Mouse (Mus musculus): ENCODE measurements at regions not wholly inside any gene's neighbourhood (a gene's known extent, or its start where the extent isn't known, plus 50 kb on each side); places are given as distances from the start of the nearest gene placed in this dataset.

DNA sequence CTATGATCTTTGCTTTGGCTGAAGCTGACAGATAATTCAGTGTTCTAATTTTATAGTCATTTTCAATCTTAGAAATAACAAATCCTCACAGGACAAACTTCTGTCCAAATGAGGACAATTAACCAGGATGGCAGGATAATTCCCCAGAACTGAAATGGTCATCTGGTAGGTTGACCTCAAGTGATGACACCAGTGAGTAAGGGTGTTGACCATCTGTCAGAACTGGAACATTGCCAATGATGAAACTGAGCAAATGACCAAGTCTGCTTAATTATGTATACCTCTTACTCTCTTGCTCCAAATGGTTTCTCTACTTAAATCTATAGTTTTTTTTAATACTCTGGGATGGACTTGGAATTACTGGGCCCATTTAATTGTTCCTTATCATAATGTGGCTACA, 1336.9 kb upstream of the Tenm3 start:
- no peak for DNase-seq (ENCODE audit: low spot score in 2 of 2)

DNA sequence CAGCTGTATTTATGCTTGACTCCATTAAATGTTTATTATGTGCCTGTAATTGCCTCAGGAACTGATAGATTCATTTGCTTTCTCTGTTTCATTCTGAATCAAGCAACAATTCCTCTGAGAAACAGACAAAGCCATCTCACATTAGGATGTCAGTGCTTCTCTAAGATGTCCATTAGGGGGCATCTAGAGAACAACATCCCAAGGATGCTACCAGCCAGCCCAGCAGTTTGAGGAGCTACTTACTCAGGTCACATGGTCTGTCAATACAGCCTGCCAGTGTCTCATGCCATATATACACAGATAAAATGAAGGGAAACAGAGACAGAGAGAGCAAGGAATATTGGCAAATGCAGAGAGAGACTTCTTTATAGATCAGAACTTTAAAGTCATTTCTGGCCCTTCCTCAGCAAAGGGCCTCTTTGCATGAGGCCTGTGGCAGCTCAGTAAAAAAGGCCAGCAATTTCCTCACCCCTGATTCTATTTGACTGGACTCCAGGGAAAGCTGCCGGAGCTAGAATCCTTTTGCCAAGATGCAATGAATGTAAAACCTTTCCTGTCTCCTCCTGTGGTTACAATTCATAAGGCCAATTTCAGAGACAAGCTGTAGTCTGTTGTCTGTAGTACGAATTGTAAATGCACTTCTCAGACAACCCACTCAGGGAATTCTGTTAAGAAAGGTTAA, 1321.2 kb upstream of the Tenm3 start:
- no peak for DNase-seq (ENCODE audit: low spot score in 2 of 2)

DNA sequence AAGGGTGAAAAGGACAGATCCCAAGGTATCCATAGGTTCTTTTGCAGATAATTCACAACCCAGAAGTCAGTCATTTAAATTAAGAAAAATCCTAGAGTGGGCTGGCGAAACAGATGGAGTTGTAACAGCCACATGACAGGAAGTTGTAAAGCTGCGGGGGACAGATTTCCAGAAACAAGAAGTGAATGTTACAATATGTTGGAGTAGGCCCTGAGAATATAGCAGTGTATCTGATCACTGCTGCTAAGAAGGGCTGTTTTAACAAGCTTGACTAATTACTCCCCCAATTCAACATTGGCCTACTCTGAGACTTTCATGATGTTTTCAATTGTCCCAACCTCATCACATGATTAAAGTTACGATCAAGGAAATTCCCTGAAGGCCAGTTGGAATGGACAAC, 1317.3 kb upstream of the Tenm3 start:
- DNase-seq (ENCODE audit: low spot score in 2 of 2): no peak

DNA sequence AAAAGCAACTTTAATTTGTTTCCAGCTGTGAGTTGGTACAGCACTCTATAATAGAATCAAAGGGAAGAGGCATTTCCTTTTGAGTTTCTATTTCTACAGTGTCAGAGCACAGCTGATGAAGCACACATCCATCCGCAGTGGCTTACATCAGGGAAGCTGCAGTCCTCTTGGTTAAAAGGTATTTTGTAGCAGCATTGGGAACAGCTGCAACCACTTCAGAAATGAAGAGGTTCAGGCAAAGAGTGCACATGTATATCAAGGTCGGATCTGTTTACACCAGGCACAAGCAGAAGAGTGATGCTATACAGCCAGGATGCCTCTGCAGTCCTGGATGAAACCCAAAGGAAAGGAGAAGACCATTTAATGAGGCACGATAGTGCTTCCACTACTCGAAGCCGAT, 1316.6 kb upstream of the Tenm3 start:
- DNase-seq (ENCODE audit: low spot score in 2 of 2): no peak

DNA sequence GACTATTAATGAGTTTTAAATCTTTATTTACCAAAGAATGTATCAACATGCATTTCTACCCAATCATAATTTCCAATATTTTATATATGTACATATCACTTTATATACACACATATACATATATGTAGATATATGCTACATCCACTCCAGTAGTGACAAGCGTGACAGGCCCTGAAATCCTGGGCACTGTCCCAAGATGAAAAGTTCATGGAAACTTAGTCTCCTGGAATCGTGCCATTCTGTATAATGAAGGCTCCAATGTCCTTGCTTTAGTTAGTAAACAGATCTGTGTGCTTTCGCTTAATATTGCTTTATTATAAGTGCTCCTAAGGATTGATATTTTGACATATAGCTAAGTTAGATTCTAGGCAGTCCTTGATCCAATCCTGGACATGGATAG, 1296.1 kb upstream of the Tenm3 start:
- no peak for DNase-seq (ENCODE audit: low spot score in 2 of 2)

DNA sequence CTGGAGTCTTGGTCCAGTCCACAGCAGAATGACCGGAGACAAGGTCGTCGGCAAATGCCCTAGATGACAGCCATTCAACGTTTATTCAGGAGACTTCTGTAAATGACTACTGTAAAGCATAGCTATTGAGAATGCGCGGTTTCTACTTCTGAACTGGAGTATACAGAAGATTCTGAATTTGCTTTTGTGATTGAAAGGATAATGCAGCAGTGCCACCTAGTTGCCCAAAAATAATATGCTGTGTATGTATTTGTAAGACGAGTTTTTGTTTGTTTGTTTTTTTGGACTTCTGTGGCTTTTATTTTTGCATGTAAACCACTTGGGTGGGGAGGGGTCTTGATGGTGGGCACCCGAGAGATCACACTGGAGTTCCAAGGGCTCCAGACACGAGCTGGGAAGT, 1276.3 kb upstream of the Tenm3 start:
- DNase-seq (ENCODE audit: low spot score in 2 of 2): peak in 1 of 2 experiments; percentile 3

DNA sequence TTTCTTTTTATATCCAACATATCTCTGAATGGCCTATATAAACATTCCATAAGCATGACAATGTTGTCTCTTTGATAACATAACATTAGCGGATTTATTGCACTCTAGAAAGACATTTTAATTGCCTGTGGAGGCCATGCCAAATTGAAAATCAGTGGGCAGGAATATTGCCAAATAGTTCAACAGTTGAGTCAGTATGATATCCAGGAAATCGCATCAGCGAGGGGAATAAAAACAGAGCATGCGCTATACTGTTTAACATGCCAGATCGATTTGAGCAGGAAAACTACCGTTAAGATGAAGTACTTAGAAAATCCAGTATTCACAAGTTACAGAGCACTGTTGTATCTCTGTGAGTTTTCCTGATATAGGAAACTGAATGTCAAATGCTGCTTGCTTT, 1238.6 kb upstream of the Tenm3 start:
- no peak for DNase-seq (ENCODE audit: low spot score in 2 of 2)

DNA sequence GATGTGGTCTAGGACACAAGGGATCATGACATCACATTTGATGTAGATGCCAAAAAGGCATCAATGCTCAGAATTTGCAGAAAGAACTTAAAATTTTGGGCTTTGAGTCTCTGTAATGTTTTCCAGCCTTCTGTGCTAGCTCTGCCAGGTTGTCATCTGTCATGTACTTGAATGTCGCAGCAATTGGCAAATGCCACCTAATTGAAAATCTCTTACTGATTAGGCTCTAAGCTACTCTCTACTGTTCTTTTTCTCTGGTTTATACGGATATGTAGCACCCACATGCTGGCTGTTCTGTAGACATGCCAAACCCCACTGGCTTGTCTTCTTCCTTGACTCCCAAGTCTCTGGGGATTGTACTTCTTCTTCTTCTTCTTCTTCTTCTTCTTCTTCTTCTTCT, 1193.3 kb upstream of the Tenm3 start:
- no peak for DNase-seq (ENCODE audit: low spot score in 2 of 2)

DNA sequence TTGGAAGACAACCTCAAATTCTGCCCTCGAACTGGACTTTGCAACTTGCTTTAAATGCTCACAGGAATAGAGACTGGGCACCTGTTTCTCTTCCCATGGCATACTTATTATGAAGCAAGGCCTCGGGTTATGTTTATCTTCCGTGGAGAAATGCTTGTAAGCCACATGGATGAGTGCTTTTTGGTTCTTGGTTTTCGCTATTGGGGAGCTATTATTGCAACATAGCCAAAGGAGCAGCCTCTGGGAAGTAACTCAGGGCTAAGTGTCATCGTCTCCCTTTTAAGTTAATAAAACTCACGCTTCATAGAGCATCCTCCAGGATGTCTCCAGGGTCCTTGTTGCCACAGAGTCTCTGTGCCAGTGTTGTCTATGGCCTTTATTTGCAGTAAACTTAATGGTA, 1183.8 kb upstream of the Tenm3 start:
- DNase-seq (ENCODE audit: low spot score in 2 of 2): no peak

DNA sequence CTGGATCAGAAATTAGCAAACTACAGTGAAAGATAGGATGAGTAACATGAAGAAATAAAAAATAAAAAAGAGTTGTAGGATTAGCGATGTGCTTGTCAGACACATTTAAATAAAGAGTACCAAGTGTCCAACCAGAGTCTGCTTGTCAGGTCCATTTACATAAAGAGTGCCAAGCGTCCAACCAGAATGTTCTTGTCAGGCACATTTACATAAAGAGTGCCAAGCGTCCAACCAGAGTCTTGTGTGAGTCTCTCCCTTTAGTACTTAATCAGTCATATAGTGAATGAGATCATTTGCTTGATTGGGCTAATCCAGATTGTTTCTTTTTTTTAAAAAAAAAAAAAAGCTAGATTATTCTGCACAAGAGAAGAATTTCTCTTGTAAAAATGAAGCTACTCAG, 1163.8 kb upstream of the Tenm3 start:
- DNase-seq (ENCODE audit: low spot score in 2 of 2): no peak

DNA sequence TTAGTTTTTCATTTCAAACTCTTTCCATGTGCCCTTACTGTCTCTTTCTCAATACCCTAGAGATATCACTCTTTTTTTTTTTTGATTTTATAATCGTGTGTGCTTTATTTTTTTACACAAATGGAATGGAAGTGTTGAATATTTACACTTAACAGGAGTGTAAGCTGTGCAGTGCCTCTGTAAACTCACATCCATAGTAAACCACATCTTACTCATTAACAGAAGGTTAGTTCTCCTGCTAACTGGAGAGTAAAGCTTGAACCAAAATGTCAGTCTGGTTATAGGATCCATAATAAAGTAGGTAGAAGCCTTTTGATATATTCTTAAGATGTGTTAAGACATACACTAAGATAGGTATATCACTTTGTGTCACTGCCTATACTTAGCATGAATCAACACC, 1160.5 kb upstream of the Tenm3 start:
- no peak for DNase-seq (ENCODE audit: low spot score in 2 of 2)

DNA sequence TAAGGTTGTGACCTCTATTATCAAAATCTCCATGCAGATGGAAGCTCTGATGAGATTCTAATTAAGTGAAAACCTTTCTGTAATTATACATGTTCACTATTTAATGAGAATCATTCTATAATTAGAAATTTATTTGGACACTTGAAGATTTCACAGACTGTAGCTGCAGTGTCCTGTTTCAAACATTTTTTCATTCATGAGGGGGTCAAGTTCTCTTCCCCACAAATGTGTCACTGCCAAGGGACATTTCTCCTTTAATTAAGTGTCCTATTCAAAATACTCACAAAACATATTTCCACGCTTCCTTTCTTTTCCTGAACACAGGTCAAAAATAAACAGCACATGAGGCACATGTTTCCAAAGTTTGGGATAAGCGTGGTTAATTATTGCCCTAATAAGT, 1159.9 kb upstream of the Tenm3 start:
- DNase-seq (ENCODE audit: low spot score in 2 of 2): no peak

DNA sequence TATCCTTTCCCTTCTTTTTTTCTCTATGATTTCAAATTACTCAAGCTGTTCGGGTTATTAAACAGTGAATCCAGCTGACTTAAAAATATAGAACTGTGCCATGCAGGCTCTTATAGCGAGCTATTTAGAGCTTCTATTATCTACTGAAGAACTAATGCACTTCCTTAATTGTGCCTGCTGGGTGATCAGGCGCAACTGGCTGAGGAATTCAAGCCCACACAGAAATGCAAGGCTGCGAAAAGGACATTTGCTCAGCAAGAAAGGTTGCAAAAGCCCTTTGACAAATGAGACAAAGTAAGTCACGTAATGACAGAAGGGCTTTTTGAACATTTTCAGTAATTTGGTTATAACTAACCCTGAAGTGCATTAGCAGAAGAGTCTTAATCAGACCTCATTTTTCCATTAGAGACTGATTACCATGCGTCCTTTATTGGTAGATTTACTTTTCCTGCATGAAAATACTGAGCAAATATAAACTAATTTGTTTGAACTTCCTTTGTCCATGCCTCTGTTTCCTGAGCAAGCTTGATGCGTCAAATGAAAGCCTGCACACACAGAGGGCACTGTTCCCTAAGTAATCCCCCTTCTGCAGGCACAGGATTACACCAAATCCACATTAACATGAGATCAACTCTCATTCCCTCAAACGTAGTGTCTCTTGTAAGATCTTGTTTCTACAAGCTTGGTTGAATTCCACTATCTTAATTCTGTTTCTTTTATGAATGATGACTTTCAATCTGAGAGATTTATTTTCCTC, 1154.7 kb upstream of the Tenm3 start:
- DNase-seq (ENCODE audit: low spot score in 2 of 2): no peak
